Mouse (Mus musculus): ENCODE measurements around the gene Ipo4. TPM values are rescaled to one million over a fixed set of nuclear protein-coding genes. Genes with fewer than 3 reads are reported as not detected.

The Ipo4 gene
- total RNA-seq, 2 experiments from 2014 or later, result 161 to 176 TPM

Other genes with a start within 250 kb of the Ipo4 start
- 10 to 100 TPM; 13.6 to 14.9 TPM for gene Dhrs4, start 157.2 kb downstream of the Ipo4 start, total RNA-seq (2021)
- gene Carmil3, start 145.3 kb downstream of the Ipo4 start, total RNA-seq (2021), result 100 to 1,000 TPM; 151 to 183 TPM
- gene Cpne6, start 125.5 kb downstream of the Ipo4 start, total RNA-seq (2021), result 10 to 100 TPM; 53.1 to 61.7 TPM
- under 1 TPM; 0.20 to 0.42 TPM for gene Nrl, start 111.0 kb downstream of the Ipo4 start, total RNA-seq (2021)
- gene Pck2, start 95.7 kb downstream of the Ipo4 start, total RNA-seq (2021), result 10 to 100 TPM; 13.6 to 14.3 TPM
- gene Dcaf11, start 76.0 kb downstream of the Ipo4 start, total RNA-seq (2021), result 10 to 100 TPM; 61.2 to 66.4 TPM
- gene A730061H03Rik, start 75.6 kb downstream of the Ipo4 start, total RNA-seq (2021), result not detected
- gene Fitm1, start 60.3 kb downstream of the Ipo4 start, total RNA-seq (2021), result not detected
- 100 to 1,000 TPM; 111 to 112 TPM for gene Psme1, start 57.8 kb downstream of the Ipo4 start, total RNA-seq (2021)
- 10 to 100 TPM; 27.8 to 36.4 TPM for gene Emc9, start 50.7 kb downstream of the Ipo4 start, total RNA-seq (2021)
- gene Psme2, start 44.8 kb downstream of the Ipo4 start, total RNA-seq (2021), result 100 to 1,000 TPM in 1 of 2 experiments, 10 to 100 TPM in 1; 98.8 to 106 TPM
- 10 to 100 TPM; 33.3 to 47.7 TPM for gene Rnf31, start 44.2 kb downstream of the Ipo4 start, total RNA-seq (2021)
- 10 to 100 TPM; 11.5 to 15.7 TPM for gene Irf9, start 32.4 kb downstream of the Ipo4 start, total RNA-seq (2021)
- 1 to 10 TPM; 2.6 to 3.8 TPM for gene Rec8, start 17.9 kb downstream of the Ipo4 start, total RNA-seq (2021)
- gene Gm49378, start 1.9 kb upstream of the Ipo4 start, total RNA-seq (2021), result 1 to 10 TPM; 4.0 to 4.1 TPM
- gene Tm9sf1, start 7.8 kb upstream of the Ipo4 start, total RNA-seq (2021), result 10 to 100 TPM; 35.3 to 41.1 TPM
- 1 to 10 TPM; 1.2 to 2.4 TPM for gene Tssk4, start 14.2 kb upstream of the Ipo4 start, total RNA-seq (2021)
- 10 to 100 TPM; 44.6 to 44.7 TPM for gene Mdp1, start 24.6 kb upstream of the Ipo4 start, total RNA-seq (2021)
- gene Gmpr2, start 36.0 kb upstream of the Ipo4 start, total RNA-seq (2021), result 10 to 100 TPM; 33.8 to 35.4 TPM
- 100 to 1,000 TPM; 347 to 384 TPM for gene Nedd8, start 36.2 kb upstream of the Ipo4 start, total RNA-seq (2021)
- gene Tinf2, start 45.9 kb upstream of the Ipo4 start, total RNA-seq (2021), result 10 to 100 TPM; 11.8 to 15.6 TPM
- under 1 TPM in 1 of 2 experiments, not detected in 1; 0.32 TPM for gene Tgm1, start 78.0 kb upstream of the Ipo4 start, total RNA-seq (2021)
- 10 to 100 TPM; 55.2 to 55.8 TPM for gene Rabggta, start 86.3 kb upstream of the Ipo4 start, total RNA-seq (2021)
- 10 to 100 TPM; 63.2 to 75.1 TPM for gene Dhrs1, start 109.7 kb upstream of the Ipo4 start, total RNA-seq (2021)
- gene Nop9, start 109.7 kb upstream of the Ipo4 start, total RNA-seq (2021), result 10 to 100 TPM; 19.5 to 20.1 TPM
- under 1 TPM in 1 of 2 experiments, not detected in 1; 0.90 TPM for gene Cideb, start 122.5 kb upstream of the Ipo4 start, total RNA-seq (2021)
- 1 to 10 TPM in 1 of 2 experiments, under 1 TPM in 1; 0.79 to 1.0 TPM for gene Ltb4r2, start 125.5 kb upstream of the Ipo4 start, total RNA-seq (2021)
- gene Ltb4r1, start 130.0 kb upstream of the Ipo4 start, total RNA-seq (2021), result 1 to 10 TPM; 1.0 to 1.4 TPM
- 1 to 10 TPM; 4.6 to 5.2 TPM for gene Adcy4, start 148.1 kb upstream of the Ipo4 start, total RNA-seq (2021)
- gene Ripk3, start 152.9 kb upstream of the Ipo4 start, total RNA-seq (2021), result 1 to 10 TPM; 1.4 to 1.8 TPM
- gene Nfatc4, start 187.2 kb upstream of the Ipo4 start, total RNA-seq (2021), result 1 to 10 TPM; 8.2 TPM
- 10 to 100 TPM; 39.1 to 40.9 TPM for gene Nynrin, start 218.1 kb upstream of the Ipo4 start, total RNA-seq (2021)
- gene Cbln3, start 248.4 kb upstream of the Ipo4 start, total RNA-seq (2021), result under 1 TPM; 0.44 to 0.74 TPM
- gene Khnyn, start 249.0 kb upstream of the Ipo4 start, total RNA-seq (2021), result 10 to 100 TPM; 12.5 to 13.4 TPM